Mouse (Mus musculus): Measurements from ENCODE around the gene Mapk11. TPM values are rescaled to one million over a fixed set of nuclear protein-coding genes. Genes with fewer than 3 reads are reported as not detected.

The Mapk11 gene
- total and polyA plus RNA-seq, 2 experiments from 2014 or later = 19.3 to 34.8 TPM

- Histone ChIP-seq H3K4me3 (ENCODE audit: low read depth, low read length) (peak within 1 kb of the TSS; percentile 83), H3K4me2 (ENCODE audit: low read depth, low read length, poor library complexity, severe bottlenecking) (peak within 1 kb of the TSS; percentile 77), H3K27ac (ENCODE audit: low read depth, low read length) (peak within 1 kb of the TSS; percentile 85), H3K4me1 (ENCODE audit: insufficient read depth, low read length) (peaks cover 33% of the 10 kb centered on the region), H3K9ac (replicated peaks; ENCODE audit: low read length, poor library complexity, severe bottlenecking) (peak within 1 kb of the TSS; percentile 93), H3K27me3 (ENCODE audit: insufficient read depth, low read length) (no peaks in the 10 kb centered on the region), H3K36me3 (ENCODE audit: insufficient read depth, low read length) (peaks cover 9% of the 10 kb centered on the region; the same call in 1 of the 2 replicates), H3K9me3 (ENCODE audit: low read length) (no peaks in the 10 kb centered on the region)
- ATAC-seq (ENCODE audit: low FRiP score) (peak; percentile 87), DNase-seq (ENCODE audit: low spot score) (peak; percentile 93)
- under 1% methylated on average over 59 of the region's 72 CpGs for WGBS
- no peak for TF ChIP-seq CTCF (IDR thresholded peaks at IDR 0.05)
Observed at GRCm38 (mm10) chr15:89180571-89181229, 31.3 kb upstream of the Mapk11 start, which contains the start of gene Plxnb2. Gene Plxnb2 (minus strand): TSS chr15:89180788.

DNA sequence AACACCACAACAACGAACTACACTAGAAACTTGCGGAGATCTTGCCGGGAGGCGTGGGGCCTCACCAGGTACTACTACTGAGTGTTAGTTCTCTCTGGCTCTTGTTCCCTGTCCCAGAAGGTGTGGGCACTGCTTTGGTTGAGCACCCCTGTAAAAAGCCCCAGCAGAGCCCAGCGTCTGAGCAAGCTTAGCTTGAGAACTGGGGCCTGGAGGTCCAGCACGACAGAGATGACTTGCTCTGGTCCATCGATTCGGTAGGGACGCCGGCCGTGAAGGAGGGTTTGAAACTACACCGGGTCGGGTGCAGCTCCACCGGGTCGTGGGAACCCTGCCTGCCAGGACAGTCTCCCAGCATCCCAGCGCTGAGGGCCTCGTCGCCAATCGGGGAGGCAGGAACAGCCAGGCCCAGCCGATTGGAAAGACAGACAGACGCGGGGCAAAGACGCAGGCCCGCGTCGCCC is 30.7 kb upstream of the Mapk11 start:
- under 1% methylated on average over 25 of the region's 26 CpGs for WGBS
- Histone ChIP-seq H3K9ac (replicated peaks; ENCODE audit: low read length, poor library complexity, severe bottlenecking) (peak overlapping the region; percentile 93), H3K36me3 (ENCODE audit: insufficient read depth, low read length) (peaks cover 3% of the 10 kb centered on the region; the same call in 1 of the 2 replicates), H3K27ac (ENCODE audit: low read depth, low read length) (peak overlapping the region; percentile 85), H3K4me1 (ENCODE audit: insufficient read depth, low read length) (peaks cover 38% of the 10 kb centered on the region), H3K4me3 (ENCODE audit: low read depth, low read length) (peak overlapping the region; percentile 83), H3K4me2 (ENCODE audit: low read depth, low read length, poor library complexity, severe bottlenecking) (peak overlapping the region; percentile 77), H3K9me3 (ENCODE audit: low read length) (no peaks in the 10 kb centered on the region), H3K27me3 (ENCODE audit: insufficient read depth, low read length) (no peaks in the 10 kb centered on the region)
- DNase-seq (ENCODE audit: low spot score) = no peak
- ATAC-seq (ENCODE audit: low FRiP score) = no peak; the same call in none of the 2 replicates
- no peak for TF ChIP-seq CTCF (IDR thresholded peaks at IDR 0.05)

GRCm38 (mm10) chr15:89179630-89179964 is 30.2 kb upstream of the Mapk11 start:
- Histone ChIP-seq H3K4me2 (ENCODE audit: low read depth, low read length, poor library complexity, severe bottlenecking) (peak overlapping the region; percentile 77), H3K27me3 (ENCODE audit: insufficient read depth, low read length) (no peaks in the 10 kb centered on the region), H3K9ac (replicated peaks; ENCODE audit: low read length, poor library complexity, severe bottlenecking) (peak overlapping the region; percentile 93), H3K36me3 (ENCODE audit: insufficient read depth, low read length) (no peaks in the 10 kb centered on the region; the same call in 1 of the 2 replicates), H3K27ac (ENCODE audit: low read depth, low read length) (peak overlapping the region; percentile 85), H3K9me3 (ENCODE audit: low read length) (no peaks in the 10 kb centered on the region), H3K4me3 (ENCODE audit: low read depth, low read length) (peak overlapping the region; percentile 83), H3K4me1 (ENCODE audit: insufficient read depth, low read length) (peaks cover 38% of the 10 kb centered on the region)
- no peak for ATAC-seq (ENCODE audit: low FRiP score)
- TF ChIP-seq CTCF (IDR thresholded peaks at IDR 0.05) = no peak
- DNase-seq (ENCODE audit: low spot score) = no peak
- WGBS = under 1% methylated on average over 6 of the region's 6 CpGs

- peak overlapping the region; percentile 77 for H3K4me2 ChIP-seq (ENCODE audit: low read depth, low read length, poor library complexity, severe bottlenecking)
- no peaks in the 10 kb centered on the region for H3K27me3 ChIP-seq (ENCODE audit: insufficient read depth, low read length)
- 3% methylated on average over 16 of the region's 16 CpGs for WGBS
- H3K36me3 ChIP-seq (ENCODE audit: insufficient read depth, low read length) = no peaks in the 10 kb centered on the region
- TF ChIP-seq CTCF (IDR thresholded peaks at IDR 0.05) = no peak
- DNase-seq (ENCODE audit: low spot score) (no peak), ATAC-seq (ENCODE audit: low FRiP score) (no peak)
- H3K4me1 ChIP-seq (ENCODE audit: insufficient read depth, low read length) = peaks cover 39% of the 10 kb centered on the region
- no peaks in the 10 kb centered on the region for H3K9me3 ChIP-seq (ENCODE audit: low read length)
- peak overlapping the region; percentile 83 for H3K4me3 ChIP-seq (ENCODE audit: low read depth, low read length)
- peak overlapping the region; percentile 93 for H3K9ac ChIP-seq (replicated peaks; ENCODE audit: low read length, poor library complexity, severe bottlenecking)
- H3K27ac ChIP-seq (ENCODE audit: low read depth, low read length) = peak overlapping the region; percentile 85
Observed at GRCm38 (mm10) chr15:89178954-89179629, 29.7 kb upstream of the Mapk11 start.

GRCm38 (mm10) chr15:89178260-89178860 is 28.9 kb upstream of the Mapk11 start:
- Histone ChIP-seq H3K27me3 (ENCODE audit: insufficient read depth, low read length) (no peaks in the 10 kb centered on the region), H3K27ac (ENCODE audit: low read depth, low read length) (peak overlapping the region; percentile 55), H3K4me2 (ENCODE audit: low read depth, low read length, poor library complexity, severe bottlenecking) (peak overlapping the region; percentile 77), H3K4me3 (ENCODE audit: low read depth, low read length) (peak overlapping the region; percentile 83), H3K9ac (replicated peaks; ENCODE audit: low read length, poor library complexity, severe bottlenecking) (peak overlapping the region; percentile 93; the same call in 1 of the 2 replicates), H3K4me1 (ENCODE audit: insufficient read depth, low read length) (peaks cover 46% of the 10 kb centered on the region), H3K36me3 (ENCODE audit: insufficient read depth, low read length) (no peaks in the 10 kb centered on the region), H3K9me3 (ENCODE audit: low read length) (no peaks in the 10 kb centered on the region)
- DNase-seq (ENCODE audit: low spot score) (peak; percentile 65), ATAC-seq (ENCODE audit: low FRiP score) (no peak)
- no peak for TF ChIP-seq CTCF (IDR thresholded peaks at IDR 0.05)
- 59% methylated on average over 7 of the region's 7 CpGs for WGBS

All from midbrain, postnatal 0 days (tissue).